Mouse (Mus musculus): ENCODE measurements at regions not wholly inside any gene's neighbourhood (a gene's known extent, or its start where the extent isn't known, plus 50 kb on each side); places are given as distances from the start of the nearest gene placed in this dataset.
"Not testable (repeated sequence)": the region's sequence is repeated elsewhere in the genome, so short reads cannot be mapped to it uniquely, and the experiment has no call there.

DNA sequence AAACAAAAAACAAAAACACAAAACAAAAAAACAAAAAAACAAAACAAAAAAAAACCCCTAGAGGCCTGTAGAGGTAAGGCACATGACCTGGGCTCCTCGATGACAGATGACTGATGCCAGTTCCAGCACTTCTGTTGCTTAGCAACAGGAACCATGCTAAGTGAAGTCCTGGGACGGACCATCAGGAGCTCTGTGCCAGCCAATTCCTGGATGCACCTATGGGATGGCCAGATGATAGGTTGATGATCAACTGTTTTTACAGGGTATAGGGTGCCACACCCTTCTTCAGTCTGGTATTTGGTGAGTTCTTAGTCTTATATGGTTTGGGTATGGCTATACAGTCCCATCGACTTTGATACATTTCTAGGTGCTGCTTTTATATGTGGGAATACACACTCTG, 209.9 kb downstream of the Med10 start:
- DNase-seq = no peak

DNA sequence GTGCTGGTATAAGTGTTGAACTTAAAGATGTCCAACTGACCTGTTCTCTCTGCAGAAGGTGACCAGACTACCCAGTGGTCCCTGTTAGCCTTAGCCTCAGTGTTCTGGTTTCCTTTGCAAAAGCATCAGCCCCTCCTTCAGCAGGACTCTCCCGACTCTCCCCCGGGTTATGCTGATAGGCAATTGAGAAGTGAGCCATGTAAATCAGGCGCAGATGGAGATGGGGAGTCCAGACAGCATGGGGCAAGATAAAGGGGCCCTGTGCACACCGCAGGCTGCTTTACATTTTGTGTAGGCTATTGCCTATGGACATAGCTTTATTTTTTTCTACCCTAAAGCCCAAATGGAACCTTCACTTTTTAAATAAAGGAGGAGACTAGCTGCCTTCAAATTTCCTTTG, 213.0 kb downstream of the Med10 start:
- no peak for DNase-seq

DNA sequence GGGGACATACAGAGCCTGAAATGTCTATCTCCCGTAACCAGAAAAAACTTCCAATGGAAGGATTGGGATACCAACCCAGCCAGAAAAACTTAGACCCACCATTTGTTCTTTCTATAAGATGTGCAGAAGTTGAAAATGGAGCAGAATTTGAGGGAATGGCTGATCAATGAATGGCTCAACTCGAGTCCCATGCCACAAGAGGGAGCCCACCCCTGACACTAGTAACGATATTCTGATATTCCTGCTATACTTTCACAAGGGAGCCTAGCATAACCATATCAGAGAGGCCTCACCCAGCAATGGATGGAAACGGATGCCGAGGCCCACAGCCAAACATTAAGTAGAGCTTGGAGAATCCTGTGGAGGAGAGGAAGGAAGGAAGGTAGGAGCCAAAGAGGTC, 215.3 kb downstream of the Med10 start:
- DNase-seq = no peak

DNA sequence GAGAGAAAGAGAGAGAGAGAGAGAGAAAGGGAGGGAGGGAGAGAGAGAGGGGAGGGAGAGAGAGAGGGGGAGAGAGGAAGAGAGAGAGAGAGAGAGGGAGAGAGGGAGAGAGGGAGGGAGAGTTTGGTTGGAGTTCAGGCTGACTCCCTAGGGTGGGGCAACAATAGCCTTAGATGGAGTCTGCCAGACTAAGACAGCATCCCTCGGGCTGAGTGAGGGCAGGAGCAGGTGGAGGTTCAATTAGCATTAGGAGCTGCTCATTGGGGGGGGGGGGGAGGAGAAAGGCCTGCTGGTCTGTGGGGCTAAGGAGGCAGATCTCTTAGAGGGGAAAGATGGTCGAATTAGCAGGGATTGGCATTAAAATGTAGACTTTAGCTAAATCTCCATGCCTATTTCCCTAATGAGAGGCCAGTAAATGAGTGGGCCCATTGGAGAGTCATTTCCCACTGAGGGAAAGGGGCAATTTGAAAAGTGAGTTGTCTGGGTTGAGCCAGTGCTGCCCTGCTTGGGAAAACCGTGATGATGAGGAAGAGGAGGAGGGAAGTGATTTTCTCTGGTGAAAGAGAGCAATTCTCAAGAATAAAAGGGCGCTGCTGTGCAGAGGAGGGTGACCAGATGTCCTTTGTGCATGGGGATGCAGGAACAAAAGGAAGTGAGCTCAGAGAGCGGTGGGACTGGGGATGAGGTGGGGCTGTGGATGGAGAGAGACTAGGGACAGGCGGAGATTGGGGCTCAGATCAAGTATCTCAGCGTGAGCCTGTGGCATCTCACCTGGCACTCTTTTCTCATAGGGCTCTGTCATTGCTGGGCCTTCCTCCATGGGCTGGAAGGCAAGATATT, 218.0 kb downstream of the Med10 start:
- no peak for DNase-seq

DNA sequence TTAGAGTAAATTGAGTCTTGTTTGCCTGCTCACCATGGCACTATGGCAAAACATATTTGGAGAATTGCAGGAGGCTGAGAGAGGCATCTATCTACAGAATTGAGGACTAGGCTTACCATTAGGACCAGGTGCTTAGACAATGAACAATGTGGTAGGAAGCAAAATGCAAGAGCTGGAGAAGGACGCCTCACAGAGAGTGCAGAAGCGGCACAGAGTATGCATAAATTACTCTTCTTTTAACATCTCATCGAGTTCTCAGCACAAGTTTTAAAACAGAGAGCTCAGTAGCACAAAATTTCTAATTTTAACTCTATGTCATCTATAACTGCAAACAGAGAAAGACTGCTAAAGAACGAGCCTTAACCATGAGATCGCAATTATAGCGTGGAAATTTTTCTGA, 231.1 kb downstream of the Med10 start:
- DNase-seq = no peak

DNA sequence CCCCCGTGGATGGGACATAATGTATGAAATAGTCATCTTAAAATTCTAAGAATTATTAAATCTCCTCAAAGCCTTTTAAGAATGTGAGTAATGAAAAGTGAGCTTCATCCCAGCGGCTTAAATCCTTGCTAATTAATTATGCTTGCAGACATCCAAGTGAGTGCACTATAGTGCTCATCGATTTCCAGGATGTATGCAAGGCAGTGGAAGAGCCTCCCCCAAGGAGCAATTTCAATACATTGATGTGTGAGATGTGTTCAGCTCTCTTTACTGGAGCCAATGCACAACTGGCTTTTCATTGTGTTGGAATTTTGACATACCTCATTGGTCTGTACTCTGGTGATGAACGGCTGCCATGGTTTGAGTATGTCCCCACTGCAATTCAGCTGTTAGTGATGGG, 231.6 kb downstream of the Med10 start:
- no peak for DNase-seq

DNA sequence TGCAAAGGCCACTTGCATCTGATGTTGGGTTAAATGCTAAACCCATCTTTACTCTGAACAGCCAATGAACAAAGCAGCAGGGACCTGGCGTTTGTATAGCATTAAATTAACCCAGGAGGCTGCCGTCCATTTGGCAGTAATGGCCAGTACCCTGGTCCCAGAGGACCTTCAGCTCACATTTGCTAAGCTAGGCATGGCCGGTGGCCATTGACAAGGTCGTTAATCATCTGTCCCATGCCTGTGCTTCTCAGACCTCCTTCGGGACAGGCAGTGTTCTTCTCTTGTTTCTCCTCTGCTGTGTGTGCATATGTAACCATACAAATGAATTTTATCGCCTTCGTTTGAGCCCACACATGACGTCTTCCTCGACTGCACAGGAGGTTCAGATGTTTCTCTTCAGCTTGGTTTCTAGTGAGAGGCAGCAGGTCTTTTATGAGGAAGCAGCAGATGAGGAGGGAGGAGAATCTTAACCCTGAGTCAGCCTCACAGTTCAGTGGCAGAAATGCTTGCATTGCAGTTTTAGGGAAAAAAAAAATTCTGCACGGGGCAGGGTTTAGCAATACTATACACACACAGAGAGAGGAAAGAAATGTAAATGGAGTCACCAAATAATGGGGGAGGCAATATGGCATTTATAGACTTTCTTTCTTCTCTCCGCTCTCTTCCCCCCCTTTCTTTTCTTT, 235.9 kb downstream of the Med10 start:
- DNase-seq = no peak

DNA sequence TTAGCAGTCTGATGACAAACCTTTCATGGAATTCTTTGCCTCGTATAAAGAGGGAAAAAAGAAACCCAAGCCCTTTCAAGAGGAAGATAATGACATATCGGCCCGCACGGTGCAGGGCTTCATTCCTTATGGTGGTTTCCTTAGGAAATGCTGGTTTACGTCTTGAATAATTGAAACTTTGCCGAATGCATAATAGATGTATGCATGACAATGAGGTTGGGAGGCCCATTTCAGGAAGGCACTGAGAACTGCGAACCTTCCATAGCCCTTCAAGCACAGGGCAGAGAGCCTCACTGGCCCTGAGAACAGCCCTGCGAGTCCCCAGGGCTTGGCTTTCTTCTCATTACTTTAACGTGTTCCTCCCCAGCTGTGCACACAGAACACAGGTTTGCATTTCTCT, 255.7 kb downstream of the Med10 start:
- DNase-seq = no peak

DNA sequence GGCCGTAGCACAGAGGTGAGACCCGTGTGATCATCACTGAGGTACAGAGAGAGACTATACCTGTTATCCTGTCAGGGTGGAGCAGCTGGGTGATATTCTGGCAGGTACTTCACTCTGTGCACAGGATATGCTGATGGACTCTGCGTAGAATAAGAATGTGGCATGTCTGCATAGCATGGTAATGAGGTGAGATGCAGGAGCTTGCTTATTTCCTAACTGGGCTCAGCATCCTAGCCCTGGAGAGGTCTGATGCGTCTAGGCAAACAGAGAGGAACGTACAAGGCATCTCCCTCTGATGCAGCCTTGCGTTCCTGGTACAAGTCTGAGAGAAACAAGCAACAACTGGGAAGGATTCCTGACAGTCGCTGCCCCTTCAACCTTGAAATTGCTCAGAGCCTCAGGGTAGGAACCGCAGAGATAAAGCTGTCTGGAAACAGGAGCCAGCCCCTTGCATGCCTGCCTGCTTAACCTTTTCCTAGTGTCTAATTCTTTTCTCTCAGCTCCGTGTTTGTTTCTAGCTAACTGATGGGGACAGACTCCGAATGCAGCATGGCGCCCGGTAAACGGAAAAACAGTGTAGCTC, 259.3 kb downstream of the Med10 start:
- no peak for DNase-seq

DNA sequence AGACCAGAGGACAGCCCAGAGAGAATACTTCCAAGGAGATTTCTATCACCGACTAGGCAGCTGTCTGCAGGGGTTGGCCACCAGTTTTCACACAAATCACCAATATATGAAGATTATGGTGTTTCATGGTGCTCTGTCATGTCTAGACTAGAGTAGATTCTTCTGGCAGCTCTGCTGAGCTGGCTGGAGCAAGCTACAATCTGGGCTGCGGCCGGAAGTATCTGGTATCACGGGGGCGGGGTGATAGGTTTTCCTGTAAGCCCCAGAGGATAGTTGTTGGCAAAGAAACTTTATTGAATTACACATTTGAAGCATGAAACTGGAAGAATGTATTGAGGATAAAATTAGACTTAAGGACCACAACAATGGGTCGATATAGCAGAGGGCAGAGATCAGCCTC, 271.5 kb downstream of the Med10 start:
- no peak for DNase-seq

DNA sequence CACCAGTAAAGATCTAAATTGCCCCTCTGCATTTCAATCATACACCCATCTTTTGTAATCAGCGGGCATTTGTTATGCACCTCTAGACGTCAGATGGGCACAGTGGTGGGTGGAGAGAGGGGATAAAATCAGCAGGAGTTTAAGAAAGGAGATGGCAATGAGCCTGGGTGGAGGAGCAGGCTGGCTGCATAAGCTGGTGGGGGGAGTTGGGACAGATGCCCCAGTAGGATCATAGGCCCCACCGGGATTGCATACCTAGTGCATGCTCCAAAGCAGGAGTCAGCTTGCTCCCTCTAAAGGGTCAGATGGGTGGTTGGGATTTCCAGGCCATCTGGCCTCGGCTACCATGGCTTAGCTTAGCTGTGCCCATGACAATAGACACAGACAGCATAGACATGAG, 273.2 kb downstream of the Med10 start:
- DNase-seq = no peak

DNA sequence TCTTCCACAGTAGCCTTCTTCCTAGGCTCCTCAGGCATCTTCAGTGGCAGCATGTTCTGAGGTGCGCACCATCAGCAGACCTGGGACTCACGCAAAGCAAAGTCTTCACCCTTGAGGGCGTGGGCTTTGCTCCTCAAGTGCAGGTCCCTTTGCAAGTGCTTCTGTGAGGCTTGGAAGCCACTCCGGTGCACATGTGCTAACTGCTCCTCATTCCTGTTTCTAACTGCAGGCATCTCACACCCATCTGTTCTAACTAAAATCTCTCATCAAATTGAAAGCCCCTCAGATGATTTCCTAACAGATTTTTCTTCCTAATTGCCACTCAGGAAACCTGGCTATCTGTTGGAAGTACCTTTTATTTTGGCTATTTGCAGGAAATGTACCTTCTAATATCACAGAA, 278.9 kb downstream of the Med10 start:
- no peak for DNase-seq

DNA sequence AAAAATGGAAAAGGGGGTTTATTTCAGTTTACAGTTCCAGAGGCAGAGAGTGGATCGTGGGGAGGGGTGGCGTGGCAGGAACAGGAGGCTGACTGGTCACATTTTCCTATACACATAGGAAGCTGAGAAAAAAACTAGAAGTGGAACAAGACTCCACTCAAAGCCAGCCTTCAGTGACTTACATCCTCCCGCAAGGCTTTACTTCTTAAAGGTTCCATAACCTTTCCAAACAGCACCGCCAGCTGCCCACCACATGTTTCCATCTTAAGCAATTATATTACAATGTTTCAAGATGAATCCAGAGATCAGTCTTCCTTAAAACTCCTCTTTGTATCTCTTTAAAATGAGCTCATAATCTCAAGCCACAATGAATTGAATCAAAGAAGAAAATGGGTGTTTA, 290.7 kb downstream of the Med10 start:
- no peak for DNase-seq

DNA sequence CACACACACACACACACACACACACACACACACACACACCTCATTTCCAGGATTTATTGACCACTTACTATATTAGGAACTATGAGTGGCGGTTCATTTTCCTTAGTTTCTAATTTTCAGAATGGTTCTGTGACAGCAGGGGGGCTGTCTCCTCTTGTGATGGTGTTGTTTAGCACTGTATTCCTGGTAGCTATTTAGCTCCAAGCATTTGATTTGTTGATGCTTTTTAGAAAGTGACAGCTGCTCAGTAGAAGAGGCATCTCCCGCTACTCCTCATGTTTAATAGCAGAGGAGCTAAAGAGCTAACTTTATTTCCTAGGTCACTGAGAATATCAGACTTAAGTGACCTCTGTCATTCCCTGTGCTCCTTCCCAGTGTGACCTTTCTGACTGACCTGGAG, 291.8 kb downstream of the Med10 start:
- DNase-seq = no peak

DNA sequence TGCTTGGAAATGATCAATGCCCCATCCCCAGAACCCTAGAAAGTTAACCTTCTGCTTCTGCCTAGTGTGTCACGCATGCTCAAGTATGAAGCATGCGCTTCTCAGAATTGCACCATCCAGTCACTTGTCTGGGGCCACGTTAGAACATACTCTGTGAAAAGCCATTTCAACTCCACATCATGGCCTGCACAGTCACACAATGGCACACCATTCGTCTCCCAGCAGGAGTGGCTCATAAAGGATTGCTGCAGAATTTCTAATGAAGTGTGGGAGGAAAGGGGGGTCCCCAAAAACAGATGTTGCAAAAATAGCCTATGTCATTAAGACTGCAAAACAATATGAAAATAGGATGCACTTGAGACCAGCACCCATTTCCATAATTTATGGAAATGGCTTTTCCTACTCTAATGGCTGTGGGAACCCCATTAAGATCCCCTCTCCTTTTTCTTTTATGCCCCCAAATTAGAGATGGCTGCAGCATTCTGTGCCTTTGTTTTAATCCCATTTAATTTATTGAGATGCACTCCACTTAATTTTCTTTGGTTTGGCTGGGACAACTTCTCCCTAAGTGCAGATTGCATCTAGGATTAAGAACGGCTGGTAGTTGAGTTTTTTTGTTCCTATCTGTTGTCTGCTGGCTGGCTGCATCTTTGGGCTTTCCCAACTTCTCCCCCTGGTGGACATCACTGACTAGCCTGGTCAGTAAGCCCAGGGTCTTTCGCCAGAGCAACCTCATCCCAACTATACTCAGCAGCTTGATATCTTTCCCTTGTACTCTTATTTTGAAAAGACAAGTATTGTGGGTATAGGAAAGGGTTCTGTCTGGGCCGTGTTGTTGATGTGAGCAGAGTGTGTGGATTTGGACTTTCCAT, 294.5 kb downstream of the Med10 start:
- DNase-seq = no peak

DNA sequence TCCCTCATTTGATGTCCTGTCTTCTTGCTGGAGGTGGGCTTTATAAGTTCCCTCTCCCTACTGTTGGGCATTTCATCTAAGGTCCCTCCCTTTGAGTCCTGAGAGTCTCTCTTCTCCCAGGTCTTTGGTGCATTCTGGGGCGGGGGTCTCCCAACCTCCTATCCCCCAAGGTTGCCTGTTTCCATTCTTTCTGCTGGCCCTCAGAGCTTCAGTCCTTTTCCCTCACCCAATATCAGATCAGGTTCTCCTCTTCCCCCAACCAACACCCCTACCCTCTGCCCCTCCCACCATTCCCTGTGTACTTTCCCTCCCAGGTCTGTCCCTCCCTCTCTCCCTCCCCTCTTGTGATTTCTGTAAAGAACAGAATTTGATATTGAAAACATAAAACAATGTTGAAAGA, 297.9 kb downstream of the Med10 start:
- DNase-seq = not testable (repeated sequence)

DNA sequence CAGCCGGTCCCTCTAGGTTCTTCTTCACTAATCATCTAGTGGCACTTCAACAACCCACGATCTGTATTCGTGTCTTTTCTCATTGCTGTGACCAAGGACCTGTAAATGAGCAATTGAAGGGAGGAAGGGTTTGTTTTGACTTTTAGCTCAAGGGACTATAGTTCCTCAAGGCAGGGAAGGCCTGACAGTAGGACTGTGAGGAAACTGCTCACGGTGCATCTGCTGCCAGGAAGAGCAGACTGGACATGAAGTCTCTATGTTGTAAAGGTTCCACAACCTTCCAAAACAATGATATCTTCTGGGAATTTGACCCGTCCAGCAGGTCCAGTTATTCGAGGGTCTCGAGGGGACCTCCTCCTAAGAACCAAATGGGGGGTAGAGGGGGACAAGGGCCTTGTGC, 300.8 kb downstream of the Med10 start:
- no peak for DNase-seq

DNA sequence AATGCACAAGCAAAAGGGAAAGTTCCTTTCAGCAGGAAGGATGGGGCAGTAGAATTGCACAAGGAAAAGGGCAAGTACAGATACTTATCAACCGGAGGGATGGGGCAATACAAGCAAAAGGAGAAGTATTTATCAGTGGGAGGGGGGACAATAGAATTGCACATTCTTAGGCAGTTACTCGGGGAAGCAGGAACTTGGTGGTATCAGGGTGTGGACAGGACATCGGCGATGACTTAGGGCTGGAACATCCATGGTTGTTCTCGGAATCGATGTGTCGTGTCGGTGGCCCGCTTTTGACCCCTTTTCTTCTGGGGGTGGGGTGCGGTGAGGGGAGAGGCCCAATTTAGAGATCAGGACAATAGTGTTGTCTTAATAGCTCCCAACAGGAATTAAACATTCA, 301.3 kb downstream of the Med10 start:
- DNase-seq = not testable (repeated sequence)

DNA sequence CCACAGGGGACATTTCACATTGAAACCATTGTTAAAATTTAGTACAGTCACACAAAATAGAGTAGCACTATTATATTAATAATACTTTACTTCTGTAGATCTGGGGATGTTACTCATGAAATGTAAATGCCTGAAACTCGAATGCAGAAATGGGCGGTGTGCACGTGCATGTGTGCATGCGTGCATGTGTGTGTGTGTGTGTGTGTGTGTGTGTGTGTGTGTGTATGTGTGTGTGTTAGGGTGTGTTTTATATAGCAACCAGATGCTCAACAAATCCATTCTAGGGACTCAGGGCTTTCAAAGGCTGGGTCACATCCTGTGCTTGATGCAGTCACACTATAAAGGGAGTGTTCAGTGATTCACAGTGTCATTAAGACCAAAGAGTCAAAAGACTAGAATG, 301.7 kb downstream of the Med10 start:
- DNase-seq = no peak

DNA sequence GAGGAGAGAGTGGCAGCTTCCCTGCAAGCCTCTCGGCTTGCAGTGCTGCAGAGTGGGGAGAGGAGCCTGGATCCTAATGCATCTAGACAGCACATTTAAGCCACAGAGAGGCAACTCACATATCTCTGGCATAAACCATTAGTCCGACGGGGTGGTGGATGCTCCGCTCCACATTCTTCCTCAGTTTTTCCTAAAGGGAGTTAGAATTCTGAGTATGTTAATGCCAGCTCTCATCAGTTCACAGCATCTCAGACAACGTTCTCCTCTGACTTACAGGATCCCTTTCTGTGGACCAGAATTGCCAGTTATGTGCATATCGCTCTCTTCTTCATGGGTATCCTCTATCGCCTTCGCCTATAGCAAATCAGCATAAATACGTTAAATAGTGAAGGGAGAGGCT, 313.4 kb downstream of the Med10 start:
- no peak for DNase-seq

DNA sequence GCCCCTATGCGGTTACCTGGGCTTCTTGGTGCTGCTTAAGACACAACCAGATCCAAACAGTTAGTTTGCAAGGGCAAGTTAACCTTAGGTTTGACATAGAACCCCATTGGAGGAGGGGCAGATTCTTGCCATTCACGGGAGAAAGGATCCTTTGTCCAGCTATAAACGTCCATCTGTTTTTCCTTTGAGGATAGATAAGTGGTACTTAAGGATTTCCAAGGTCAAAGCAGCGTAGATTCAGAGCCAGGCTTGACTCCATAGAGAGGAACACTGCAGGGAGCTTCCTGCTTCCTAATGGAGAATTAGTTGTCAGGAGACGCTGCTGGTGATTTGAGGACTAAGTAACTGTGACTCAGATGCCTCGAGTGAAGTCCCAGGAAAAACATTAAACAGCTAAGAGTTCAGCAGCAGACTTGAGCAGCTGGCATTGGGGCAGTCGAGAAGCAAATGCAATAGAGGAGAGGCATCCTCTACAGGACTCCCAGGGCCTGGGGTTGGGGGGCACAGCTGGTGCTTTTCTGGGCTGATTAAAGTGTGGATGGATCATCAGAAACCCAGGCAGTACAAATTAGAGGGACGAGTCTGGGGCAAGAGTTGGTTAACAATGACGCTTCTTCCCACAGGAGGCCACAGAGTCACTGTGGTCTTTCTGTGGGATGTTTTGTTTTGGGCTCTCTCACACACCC, 322.8 kb downstream of the Med10 start:
- no peak for DNase-seq

DNA sequence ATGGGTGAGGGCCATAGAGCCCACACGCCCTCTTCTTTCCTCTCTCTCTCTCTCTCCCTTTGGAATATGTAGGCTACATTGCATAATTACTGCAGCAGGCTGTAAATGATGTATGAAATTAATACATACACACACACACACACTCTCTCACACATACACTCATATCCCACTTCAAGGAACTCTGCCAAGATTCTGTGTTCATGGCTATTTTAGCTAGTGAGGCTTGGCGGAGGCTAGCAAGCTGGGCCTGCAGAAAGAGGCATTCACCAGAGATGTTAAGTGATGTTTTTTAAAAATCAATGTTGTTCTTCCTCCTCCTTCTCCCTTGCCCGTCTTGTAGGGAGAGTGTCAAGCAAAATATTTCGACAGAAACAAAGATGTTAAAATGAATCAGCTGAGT, 325.1 kb downstream of the Med10 start:
- DNase-seq = no peak
